Mouse (Mus musculus) intestine, embryonic 14.5 days (tissue): ENCODE results near the gene Myl3. TPM values are rescaled to one million over a fixed set of nuclear protein-coding genes. Genes with fewer than 3 reads are reported as not detected.

Experiments
- ATAC-seq: fragments of 200-750 bp; cut with Nextera tagmentation; replicated peaks from 2 replicates; pipeline ENCODE4 v1.8.0; 2017; ENCODE audit warnings: low read depth, moderate number of reproducible peaks, moderate TSS enrichment, moderate library complexity; ENCODE audit not compliant: low FRiP score, low TSS enrichment
- DNase-seq: peaks from one replicate; pipeline ENCODE4 v3.0.0-alpha.2; 2018; ENCODE audit warnings: low spot score
- H3K27ac ChIP-seq: fragments of 300-500 bp; sonication (generic); 2 replicates; pipeline ENCODE4 v1.5.1; 2014; ENCODE audit warnings: low read depth, mild to moderate bottlenecking, control low read depth
- H3K27me3 ChIP-seq: fragments of 300-500 bp; sonication (generic); replicated peaks from 2 replicates; pipeline ENCODE4 v1.6.1; 2014; ENCODE audit warnings: low read length, control low read depth; ENCODE audit not compliant: control insufficient read depth, insufficient read depth
- H3K36me3 ChIP-seq: fragments of 300-500 bp; sonication (generic); 2 replicates; pipeline ENCODE4 v1.6.1; 2014; ENCODE audit warnings: low read length, control low read depth; ENCODE audit not compliant: control insufficient read depth, insufficient read depth
- H3K4me1 ChIP-seq: fragments of 300-500 bp; sonication (generic); replicated peaks from 2 replicates; pipeline ENCODE4 v1.6.1; 2014; ENCODE audit warnings: low read length, control low read depth, mixed read lengths; ENCODE audit not compliant: control insufficient read depth, insufficient read depth
- H3K4me2 ChIP-seq: fragments of 300-500 bp; sonication (generic); 2 replicates; pipeline ENCODE4 v1.6.1; 2014; ENCODE audit warnings: low read length
- H3K4me3 ChIP-seq: fragments of 300-500 bp; sonication (generic); 2 replicates; pipeline ENCODE4 v1.5.1; 2014; ENCODE audit warnings: low read depth, low read length, control low read depth, mixed read lengths
- H3K9ac ChIP-seq: fragments of 300-500 bp; sonication (generic); 2 replicates; pipeline ENCODE4 v1.6.1; 2014; ENCODE audit warnings: mild to moderate bottlenecking, low read length
- H3K9me3 ChIP-seq: fragments of 300-500 bp; sonication (generic); 2 replicates; pipeline ENCODE4 v1.6.1; 2016; ENCODE audit warnings: low read length, control low read depth; ENCODE audit not compliant: control insufficient read depth
- WGBS: fragments of 180-500 bp; shearing (Covaris S2); extraction: QIAGEN DNeasy Blood & Tissue Kit; methylation state at CpG from one replicate; pipeline ENCODE4 v1.1.7; 2014; 5-methylcytosine and 5-hydroxymethylcytosine counted together
- polyA plus RNA-seq: library from polyadenylated mRNA; unstranded; fragments of >200 nt; fragmentation: Nextera tagmentation; extraction: Ambion mirVana; gene quantifications from 2 replicates; pipeline ENCODE4 v1.2.1, GENCODE M21; 2014

The Myl3 gene
- polyA plus RNA-seq, 1 experiment from 2014 or later = 0.23 TPM

- Histone ChIP-seq H3K4me2 (no peak overlapping the region), H3K36me3 (no peaks in the 10 kb centered on the region), H3K27me3 (no peaks in the 10 kb centered on the region), H3K9ac (no peak overlapping the region), H3K27ac (no peak overlapping the region), H3K9me3 (no peaks in the 10 kb centered on the region), H3K4me1 (peaks cover 6% of the 10 kb centered on the region), H3K4me3 (no peak overlapping the region)
- WGBS = 74% methylated on average over 1 of the region's 1 CpGs
- ATAC-seq = no peak
- no peak for DNase-seq
Measured at GRCm38 (mm10) chr9:110778100-110778499, 36.4 kb downstream of the Myl3 start.

- WGBS = 77% methylated on average over 7 of the region's 7 CpGs
- H3K9ac ChIP-seq = no peak overlapping the region
- no peaks in the 10 kb centered on the region for H3K27me3 ChIP-seq
- no peaks in the 10 kb centered on the region for H3K9me3 ChIP-seq
- H3K4me1 ChIP-seq = peaks cover 6% of the 10 kb centered on the region
- no peak overlapping the region for H3K4me3 ChIP-seq
- no peak for ATAC-seq
- DNase-seq = no peak
- no peaks in the 10 kb centered on the region for H3K36me3 ChIP-seq
- H3K4me2 ChIP-seq = no peak overlapping the region
- no peak overlapping the region for H3K27ac ChIP-seq
Measured at GRCm38 (mm10) chr9:110778559-110778958, 36.9 kb downstream of the Myl3 start.

GRCm38 (mm10) chr9:110779242-110779913 lies 37.7 kb downstream of the Myl3 start:
- 59% methylated on average over 5 of the region's 5 CpGs for WGBS
- ATAC-seq (no peak), DNase-seq (no peak)
- H3K27me3 ChIP-seq = no peaks in the 10 kb centered on the region
- no peak overlapping the region for H3K9ac ChIP-seq
- H3K4me1 ChIP-seq = peaks cover 6% of the 10 kb centered on the region
- no peaks in the 10 kb centered on the region for H3K9me3 ChIP-seq
- H3K27ac ChIP-seq = no peak overlapping the region
- no peak overlapping the region for H3K4me2 ChIP-seq
- H3K36me3 ChIP-seq = no peaks in the 10 kb centered on the region
- H3K4me3 ChIP-seq = no peak overlapping the region

- peak overlapping the region; percentile 77 for H3K4me2 ChIP-seq
- peaks cover 6% of the 10 kb centered on the region for H3K4me1 ChIP-seq
- no peaks in the 10 kb centered on the region for H3K36me3 ChIP-seq
- no peaks in the 10 kb centered on the region for H3K9me3 ChIP-seq
- H3K27ac ChIP-seq = peak overlapping the region; percentile 51; the same call in 1 of the 2 replicates
- peak; percentile 94 for ATAC-seq
- DNase-seq = peak; percentile 99
- peak overlapping the region; percentile 49 for H3K4me3 ChIP-seq
- H3K9ac ChIP-seq = peak overlapping the region; percentile 60
- no peaks in the 10 kb centered on the region for H3K27me3 ChIP-seq
- under 1% methylated on average over 43 of the region's 43 CpGs for WGBS
Measured at GRCm38 (mm10) chr9:110781256-110781721, 39.6 kb downstream of the Myl3 start.

- WGBS = 1% methylated on average over 23 of the region's 23 CpGs
- peak overlapping the region; percentile 49 for H3K4me3 ChIP-seq
- no peak for DNase-seq
Measured at GRCm38 (mm10) chr9:110781731-110782130, 40.1 kb downstream of the Myl3 start.

GRCm38 (mm10) chr9:110783611-110784010 lies 42.0 kb downstream of the Myl3 start:
- 20% methylated on average over 1 of the region's 1 CpGs for WGBS
- H3K4me3 ChIP-seq = no peak overlapping the region
- DNase-seq = no peak
- no peak for ATAC-seq
- no peak overlapping the region for H3K27ac ChIP-seq
- peaks cover 6% of the 10 kb centered on the region for H3K4me1 ChIP-seq
- H3K27me3 ChIP-seq = no peaks in the 10 kb centered on the region
- H3K36me3 ChIP-seq = no peaks in the 10 kb centered on the region
- H3K9ac ChIP-seq = no peak overlapping the region
- no peak overlapping the region for H3K4me2 ChIP-seq
- no peaks in the 10 kb centered on the region; the same call in 1 of the 2 replicates for H3K9me3 ChIP-seq

More at GRCm38 (mm10) chr9:110781731-110782130, 40.1 kb downstream of the Myl3 start:
- Histone ChIP-seq H3K4me2 (peak overlapping the region; percentile 77), H3K9ac (peak overlapping the region; percentile 60), H3K36me3 (no peaks in the 10 kb centered on the region), H3K9me3 (no peaks in the 10 kb centered on the region), H3K4me1 (peaks cover 6% of the 10 kb centered on the region), H3K27ac (peak overlapping the region; percentile 51; the same call in 1 of the 2 replicates), H3K27me3 (no peaks in the 10 kb centered on the region)
- peak; percentile 71 for ATAC-seq

- ATAC-seq (no peak), DNase-seq (no peak)
- Histone ChIP-seq H3K27me3 (no peaks in the 10 kb centered on the region), H3K9me3 (no peaks in the 10 kb centered on the region; the same call in 1 of the 2 replicates), H3K4me1 (no peaks in the 10 kb centered on the region), H3K27ac (no peak overlapping the region), H3K4me3 (no peak overlapping the region), H3K4me2 (no peak overlapping the region), H3K9ac (no peak overlapping the region), H3K36me3 (no peaks in the 10 kb centered on the region)
- 93% methylated on average over 3 of the region's 3 CpGs for WGBS
Measured at GRCm38 (mm10) chr9:110788169-110788568, 46.5 kb downstream of the Myl3 start.

GRCm38 (mm10) chr9:110790462-110790861 lies 48.8 kb downstream of the Myl3 start:
- H3K4me2 ChIP-seq = no peak overlapping the region
- H3K27me3 ChIP-seq = no peaks in the 10 kb centered on the region
- ATAC-seq (no peak), DNase-seq (no peak)
- H3K9me3 ChIP-seq = no peaks in the 10 kb centered on the region; the same call in 1 of the 2 replicates
- H3K36me3 ChIP-seq = no peaks in the 10 kb centered on the region
- 76% methylated on average over 4 of the region's 4 CpGs for WGBS
- no peak overlapping the region for H3K27ac ChIP-seq
- H3K4me1 ChIP-seq = no peaks in the 10 kb centered on the region
- H3K4me3 ChIP-seq = no peak overlapping the region
- H3K9ac ChIP-seq = no peak overlapping the region

GRCm38 (mm10) chr9:110797013-110797412 lies 55.4 kb downstream of the Myl3 start:
- WGBS = 79% methylated on average over 10 of the region's 10 CpGs

More at GRCm38 (mm10) chr9:110797013-110797412, 55.4 kb downstream of the Myl3 start:
- Histone ChIP-seq H3K36me3 (no peaks in the 10 kb centered on the region), H3K4me3 (no peak overlapping the region), H3K9me3 (no peaks in the 10 kb centered on the region), H3K4me2 (no peak overlapping the region), H3K4me1 (no peaks in the 10 kb centered on the region), H3K27ac (no peak overlapping the region), H3K9ac (no peak overlapping the region), H3K27me3 (no peaks in the 10 kb centered on the region)
- ATAC-seq = no peak
- no peak for DNase-seq
